Mouse (Mus musculus) cortical plate, adult 2 months (tissue): Measurements from ENCODE around the gene Gm28710.

Source experiments
- CTCF ChIP-seq: fragments of 200-500 bp; IDR thresholded peaks from 2 replicates; pipeline ENCODE4 v1.5.1; 2011; ENCODE audit warnings: mild to moderate bottlenecking, control low read depth, low read length; ENCODE audit not compliant: insufficient read depth; ENCODE audit errors: extremely low read depth
- POLR2A ChIP-seq: fragments of 200-500 bp; IDR thresholded peaks from 2 replicates; pipeline ENCODE4 v1.6.1; 2011; ENCODE audit warnings: mild to moderate bottlenecking, low read length, control low read depth; ENCODE audit not compliant: insufficient read depth; ENCODE audit errors: extremely low read depth

DNA sequence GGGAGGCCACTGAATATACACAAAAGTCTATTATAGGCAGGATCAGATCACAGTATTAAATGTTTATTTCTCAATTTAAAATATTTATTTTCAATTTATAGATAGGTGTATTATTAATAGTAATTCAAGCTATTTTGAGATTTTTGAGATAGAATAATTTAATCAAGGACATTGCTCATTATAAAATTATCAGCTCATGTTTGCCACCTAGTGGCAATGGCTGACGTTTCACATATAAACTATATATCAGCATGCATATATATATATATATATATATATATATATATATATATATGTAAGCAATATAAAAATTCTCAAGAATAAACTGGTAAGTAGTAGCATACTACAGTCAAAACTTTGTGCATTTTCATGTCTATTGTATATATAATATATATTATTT lies 102.6 kb downstream of the Gm28710 start:
- TF ChIP-seq CTCF (no peak), POLR2A (no peak)
